Mouse (Mus musculus) neural tube, embryonic 11.5 days (tissue): ENCODE measurements at regions not wholly inside any gene's neighbourhood (a gene's known extent, or its start where the extent isn't known, plus 50 kb on each side); places are given as distances from the start of the nearest gene placed in this dataset.

Source experiments
- ATAC-seq: fragments of 200-750 bp; cut with Nextera tagmentation; 2 replicates; pipeline ENCODE4 v1.8.0; 2017; ENCODE audit warnings: moderate number of reproducible peaks, mild to moderate bottlenecking, moderate TSS enrichment, moderate library complexity; ENCODE audit not compliant: insufficient read depth, low FRiP score, low TSS enrichment
- DNase-seq: peaks from one replicate; pipeline ENCODE4 v3.0.0-alpha.2; 2015; ENCODE audit warnings: low spot score
- H3K27ac ChIP-seq: fragments of 300-500 bp; sonication (generic); 2 replicates; pipeline ENCODE4 v1.5.1; 2014; ENCODE audit warnings: low read depth, mild to moderate bottlenecking, low read length
- H3K27me3 ChIP-seq: fragments of 300-500 bp; sonication (generic); 2 replicates; pipeline ENCODE4 v1.6.1; 2014; ENCODE audit warnings: mild to moderate bottlenecking, low read length, mixed read lengths; ENCODE audit not compliant: control insufficient read depth, insufficient read depth
- H3K36me3 ChIP-seq: fragments of 300-500 bp; sonication (generic); 2 replicates; pipeline ENCODE4 v1.6.1; 2014; ENCODE audit warnings: mild to moderate bottlenecking, low read length, moderate library complexity, mixed read lengths; ENCODE audit not compliant: control insufficient read depth, insufficient read depth
- H3K4me1 ChIP-seq: fragments of 300-500 bp; sonication (generic); 2 replicates; pipeline ENCODE4 v1.6.1; 2014; ENCODE audit warnings: low read length, mixed read lengths; ENCODE audit not compliant: control insufficient read depth, insufficient read depth
- H3K4me2 ChIP-seq: fragments of 300-500 bp; sonication (generic); 2 replicates; pipeline ENCODE4 v1.6.1; 2014; ENCODE audit warnings: low read depth, mild to moderate bottlenecking, moderate library complexity
- H3K4me3 ChIP-seq: fragments of 300-500 bp; sonication (generic); 2 replicates; pipeline ENCODE4 v1.5.1; 2014; ENCODE audit warnings: low read depth, low read length
- H3K9ac ChIP-seq: fragments of 300-500 bp; sonication (generic); 2 replicates; pipeline ENCODE4 v1.6.1; 2014; ENCODE audit warnings: mild to moderate bottlenecking, low read length
- H3K9me3 ChIP-seq: fragments of 300-500 bp; sonication (generic); 2 replicates; pipeline ENCODE4 v1.6.1; 2016; ENCODE audit warnings: low read length; ENCODE audit not compliant: control insufficient read depth
- WGBS: fragments of 180-500 bp; shearing (Covaris S2); extraction: QIAGEN DNeasy Blood & Tissue Kit; methylation state at CpG from one replicate; pipeline ENCODE4 v1.1.7; 2014; 5-methylcytosine and 5-hydroxymethylcytosine counted together

DNA sequence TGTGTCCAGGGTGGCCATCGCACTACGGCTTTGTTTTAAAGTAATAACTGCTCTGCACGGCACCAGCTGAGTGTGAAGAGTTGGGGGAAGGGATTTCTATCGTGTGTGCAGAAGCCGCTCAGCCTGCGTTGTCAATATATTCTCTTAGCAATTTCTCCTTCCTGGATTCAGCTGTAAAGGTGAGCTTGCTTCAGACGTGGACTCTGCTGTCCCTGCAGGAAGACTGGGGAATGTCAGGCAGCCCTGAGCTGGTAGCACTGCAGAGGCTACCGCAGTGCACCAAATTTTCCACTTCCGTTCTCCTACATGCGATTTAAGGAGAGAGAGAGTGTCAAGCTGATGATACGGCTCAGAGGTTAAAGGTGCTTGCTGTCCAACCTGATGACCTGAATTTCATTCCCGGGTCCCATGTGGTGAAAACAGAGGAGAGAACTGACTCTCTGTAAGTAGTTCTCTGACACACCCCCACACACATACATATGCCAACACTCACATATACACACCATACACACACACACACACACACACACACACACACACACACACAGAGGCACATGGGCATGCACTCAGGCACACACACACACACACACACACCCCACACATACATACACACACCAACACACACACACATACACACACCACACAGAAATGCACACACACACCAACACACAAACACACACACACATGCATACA is 59.9 kb upstream of the Prelid3b start:
- WGBS = 64% methylated on average over 12 of the region's 12 CpGs
- Histone ChIP-seq H3K9ac (no peak overlapping the region), H3K27ac (no peak overlapping the region), H3K4me1 (no peaks in the 10 kb centered on the region), H3K36me3 (no peaks in the 10 kb centered on the region), H3K9me3 (no peaks in the 10 kb centered on the region), H3K4me3 (no peak overlapping the region), H3K27me3 (no peaks in the 10 kb centered on the region), H3K4me2 (no peak overlapping the region)
- DNase-seq (peak; percentile 23), ATAC-seq (no peak)

GRCm38 (mm10) chr2:174540717-174541116 is 67.8 kb upstream of the Prelid3b start:
- ATAC-seq (no peak), DNase-seq (no peak)
- H3K27me3 ChIP-seq = no peaks in the 10 kb centered on the region
- H3K27ac ChIP-seq = no peak overlapping the region
- no peak overlapping the region for H3K4me2 ChIP-seq
- no peaks in the 10 kb centered on the region for H3K9me3 ChIP-seq
- H3K9ac ChIP-seq = no peak overlapping the region
- H3K4me3 ChIP-seq = no peak overlapping the region
- 62% methylated on average over 5 of the region's 5 CpGs for WGBS
- no peaks in the 10 kb centered on the region for H3K36me3 ChIP-seq
- H3K4me1 ChIP-seq = no peaks in the 10 kb centered on the region

DNA sequence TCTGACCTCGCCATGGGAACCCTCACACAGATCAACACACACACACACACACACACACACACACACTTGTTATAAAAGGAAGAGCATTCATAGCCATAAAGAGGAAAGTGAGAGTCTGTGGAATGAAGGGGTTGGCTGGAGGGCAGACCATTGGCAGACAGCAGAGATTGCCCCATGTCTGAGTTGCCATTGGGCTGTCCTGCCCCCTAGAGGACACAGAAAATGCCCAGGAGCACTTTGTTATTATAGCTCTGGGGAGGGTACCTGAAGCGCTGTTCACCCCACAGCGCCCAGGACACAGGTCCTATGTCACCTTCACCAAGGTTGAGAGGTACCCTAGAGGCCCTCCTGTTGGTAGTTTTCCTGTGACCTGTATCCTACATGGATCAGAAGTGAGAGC is 74.3 kb upstream of the Prelid3b start:
- DNase-seq = no peak
- H3K36me3 ChIP-seq = no peaks in the 10 kb centered on the region
- H3K4me2 ChIP-seq = no peak overlapping the region
- no peaks in the 10 kb centered on the region for H3K4me1 ChIP-seq
- no peaks in the 10 kb centered on the region for H3K9me3 ChIP-seq
- no peak overlapping the region for H3K9ac ChIP-seq
- 84% methylated on average over 3 of the region's 3 CpGs for WGBS
- H3K27ac ChIP-seq = no peak overlapping the region
- no peak overlapping the region for H3K4me3 ChIP-seq
- no peak for ATAC-seq
- H3K27me3 ChIP-seq = no peaks in the 10 kb centered on the region

GRCm38 (mm10) chr2:174547701-174548100 is 74.8 kb upstream of the Prelid3b start:
- no peak for DNase-seq
- Histone ChIP-seq H3K4me2 (no peak overlapping the region), H3K9me3 (no peaks in the 10 kb centered on the region), H3K4me3 (no peak overlapping the region), H3K36me3 (no peaks in the 10 kb centered on the region), H3K9ac (no peak overlapping the region), H3K4me1 (no peaks in the 10 kb centered on the region), H3K27me3 (no peaks in the 10 kb centered on the region), H3K27ac (no peak overlapping the region)
- ATAC-seq = no peak
- WGBS = 95% methylated on average over 6 of the region's 6 CpGs

DNA sequence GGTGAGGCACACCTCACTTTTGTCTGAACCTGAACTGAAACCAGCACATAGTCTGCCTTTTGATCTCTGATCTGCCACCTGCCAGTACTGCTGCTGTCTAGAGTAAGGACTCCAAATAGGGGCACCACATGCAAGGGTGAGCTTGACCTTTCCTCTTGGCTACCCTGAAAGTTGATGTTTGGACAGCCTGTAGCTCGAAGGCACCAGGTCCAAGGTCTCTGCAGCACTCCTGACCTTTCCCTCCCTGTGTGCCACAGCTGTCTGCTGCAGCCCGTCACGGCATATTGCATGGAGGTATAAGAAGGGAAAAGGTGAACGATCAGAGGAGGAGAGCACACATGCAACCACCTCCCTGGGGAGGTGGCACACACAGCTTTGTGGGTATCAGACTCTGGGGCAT is 75.9 kb upstream of the Prelid3b start:
- no peaks in the 10 kb centered on the region for H3K4me1 ChIP-seq
- H3K9ac ChIP-seq = no peak overlapping the region
- no peaks in the 10 kb centered on the region for H3K36me3 ChIP-seq
- 73% methylated on average over 4 of the region's 4 CpGs for WGBS
- no peak overlapping the region for H3K4me3 ChIP-seq
- H3K4me2 ChIP-seq = no peak overlapping the region
- DNase-seq (no peak), ATAC-seq (no peak)
- H3K27ac ChIP-seq = no peak overlapping the region
- no peaks in the 10 kb centered on the region for H3K27me3 ChIP-seq
- no peaks in the 10 kb centered on the region for H3K9me3 ChIP-seq

- Histone ChIP-seq H3K4me1 (no peaks in the 10 kb centered on the region), H3K27me3 (no peaks in the 10 kb centered on the region), H3K9ac (no peak overlapping the region), H3K9me3 (no peaks in the 10 kb centered on the region), H3K4me3 (no peak overlapping the region), H3K36me3 (no peaks in the 10 kb centered on the region), H3K27ac (no peak overlapping the region), H3K4me2 (no peak overlapping the region)
- no peak for DNase-seq
- ATAC-seq = no peak
- WGBS = 88% methylated on average over 11 of the region's 11 CpGs
Measured at GRCm38 (mm10) chr2:174555778-174556177, 82.9 kb upstream of the Prelid3b start.

DNA sequence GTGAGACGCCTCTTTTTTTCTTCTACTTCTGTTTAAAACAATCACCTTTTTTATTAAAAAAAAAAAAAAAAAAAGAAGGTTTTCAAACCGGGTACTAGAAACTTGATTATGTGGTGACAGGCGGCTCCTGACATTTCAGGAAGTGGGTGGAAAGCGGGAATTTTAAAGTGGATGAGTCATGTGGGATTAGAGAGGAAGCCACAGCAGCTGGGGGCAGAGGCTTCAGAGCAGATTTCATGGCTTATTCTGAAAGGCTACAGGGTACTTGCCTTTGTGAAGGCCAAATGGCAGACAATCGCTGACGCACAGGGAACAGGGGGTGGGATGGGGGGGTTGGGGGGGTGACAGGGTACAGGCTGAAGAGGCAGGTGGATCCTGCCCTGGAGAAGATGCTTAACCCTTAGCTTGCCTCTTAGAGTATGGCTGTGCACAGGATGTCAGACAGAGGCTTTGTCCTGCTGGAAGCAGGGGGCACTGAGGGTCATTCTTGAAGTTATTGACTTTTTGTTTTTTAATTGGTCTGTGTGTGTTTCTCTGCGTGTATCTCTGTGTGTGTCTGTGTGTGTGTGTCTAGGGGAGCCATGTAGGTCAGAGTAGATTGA is 81.4 kb upstream of the Zfp831 start:
- peak; percentile 54; the same call in 1 of the 2 replicates for ATAC-seq
- Histone ChIP-seq H3K27ac (no peak overlapping the region), H3K4me2 (no peak overlapping the region), H3K9ac (no peak overlapping the region), H3K4me1 (no peaks in the 10 kb centered on the region), H3K36me3 (no peaks in the 10 kb centered on the region), H3K9me3 (no peaks in the 10 kb centered on the region), H3K27me3 (no peaks in the 10 kb centered on the region), H3K4me3 (no peak overlapping the region)
- no peak for DNase-seq
- 41% methylated on average over 7 of the region's 7 CpGs for WGBS

DNA sequence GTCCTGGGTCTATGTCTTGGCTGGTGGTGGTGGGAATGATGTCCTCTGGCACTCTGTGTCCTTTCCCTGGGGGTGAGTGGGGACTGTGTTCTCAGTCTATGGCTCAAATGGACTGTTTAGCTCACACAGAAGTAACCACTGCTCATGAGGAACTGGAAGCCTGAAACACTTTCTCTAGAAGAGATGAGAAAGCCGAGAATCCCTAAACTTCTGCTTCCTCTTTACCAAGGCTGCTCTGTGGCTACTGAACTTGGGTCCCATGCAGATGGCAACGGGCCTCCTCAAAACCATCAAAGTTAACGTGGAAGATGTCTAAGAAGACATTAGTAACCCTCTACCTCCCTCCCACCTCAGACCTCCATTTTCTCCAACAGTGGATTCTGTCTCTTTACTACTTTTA is 79.4 kb upstream of the Zfp831 start:
- WGBS = 83% methylated on average over 3 of the region's 3 CpGs
- no peaks in the 10 kb centered on the region for H3K4me1 ChIP-seq
- ATAC-seq = no peak
- no peaks in the 10 kb centered on the region for H3K36me3 ChIP-seq
- DNase-seq = no peak
- H3K4me3 ChIP-seq = no peak overlapping the region
- no peak overlapping the region for H3K27ac ChIP-seq
- no peaks in the 10 kb centered on the region for H3K27me3 ChIP-seq
- no peak overlapping the region for H3K4me2 ChIP-seq
- no peaks in the 10 kb centered on the region for H3K9me3 ChIP-seq
- no peak overlapping the region for H3K9ac ChIP-seq

- no peak for DNase-seq
- no peaks in the 10 kb centered on the region for H3K4me1 ChIP-seq
- no peak overlapping the region for H3K9ac ChIP-seq
- H3K27me3 ChIP-seq = no peaks in the 10 kb centered on the region
- H3K27ac ChIP-seq = 0 out of 2 replicates have a peak overlapping the region, but pooled peaks have one; percentile 8
- WGBS = 33% methylated on average over 5 of the region's 5 CpGs
- no peaks in the 10 kb centered on the region for H3K36me3 ChIP-seq
- no peak overlapping the region for H3K4me3 ChIP-seq
- H3K9me3 ChIP-seq = no peaks in the 10 kb centered on the region
- no peak for ATAC-seq
- no peak overlapping the region for H3K4me2 ChIP-seq
Measured at GRCm38 (mm10) chr2:174564817-174565216, 78.5 kb upstream of the Zfp831 start.
